Mouse (Mus musculus) stomach, postnatal 0 days (tissue): ENCODE results near the gene Zscan22. TPM values are rescaled to one million over a fixed set of nuclear protein-coding genes. Genes with fewer than 3 reads are reported as not detected.
A peak's percentile ranks its signal among the peaks of the same experiment; 100 is the strongest.

Experiments used
- ATAC-seq: fragments of 200-750 bp; cut with Nextera tagmentation; 2 replicates; pipeline ENCODE4 v1.8.0; 2017; ENCODE audit not compliant: low FRiP score, low TSS enrichment
- DNase-seq: peaks from one replicate; pipeline ENCODE4 v3.0.0-alpha.2; 2016; ENCODE audit warnings: low spot score
- H3K27ac ChIP-seq: fragments of 300-500 bp; sonication (generic); replicated peaks from 2 replicates; pipeline ENCODE4 v1.5.1; 2014; ENCODE audit warnings: mild to moderate bottlenecking, control low read depth
- H3K27me3 ChIP-seq: fragments of 300-500 bp; sonication (generic); 2 replicates; pipeline ENCODE4 v1.6.1; 2014; ENCODE audit warnings: low read length; ENCODE audit not compliant: control insufficient read depth, insufficient read depth
- H3K36me3 ChIP-seq: fragments of 300-500 bp; sonication (generic); 2 replicates; pipeline ENCODE4 v1.6.1; 2014; ENCODE audit warnings: low read length, mixed read lengths; ENCODE audit not compliant: control insufficient read depth, insufficient read depth
- H3K4me1 ChIP-seq: fragments of 300-500 bp; sonication (generic); replicated peaks from 2 replicates; pipeline ENCODE4 v1.6.1; 2014; ENCODE audit warnings: antibody characterized with exemption; ENCODE audit not compliant: control insufficient read depth, insufficient read depth
- H3K4me2 ChIP-seq: fragments of 300-500 bp; sonication (generic); replicated peaks from 2 replicates; pipeline ENCODE4 v1.6.1; 2014; ENCODE audit warnings: low read depth, mild to moderate bottlenecking, control low read depth, moderate library complexity
- H3K4me3 ChIP-seq: fragments of 300-500 bp; sonication (generic); 2 replicates; pipeline ENCODE4 v1.5.1; 2014; ENCODE audit warnings: low read depth, low read length, control low read depth
- H3K9ac ChIP-seq: fragments of 300-500 bp; sonication (generic); 2 replicates; pipeline ENCODE4 v1.6.1; 2014; ENCODE audit warnings: mild to moderate bottlenecking, low read length, control low read depth, mixed read lengths
- H3K9me3 ChIP-seq: fragments of 300-500 bp; sonication (generic); 2 replicates; pipeline ENCODE4 v1.6.1; 2016; ENCODE audit warnings: low read length; ENCODE audit not compliant: control insufficient read depth
- CTCF ChIP-seq: IDR thresholded peaks from 2 replicates; pipeline ENCODE4 v1.5.1; 2016; ENCODE audit warnings: antibody characterized with exemption, low read depth, mild to moderate bottlenecking, moderate library complexity
- EP300 ChIP-seq: optimal IDR thresholded peaks from 2 replicates; pipeline ENCODE3; 2016; ENCODE audit warnings: antibody characterized with exemption
- WGBS: fragments of 180-500 bp; shearing (Covaris S2); extraction: QIAGEN DNeasy Blood & Tissue Kit; methylation state at CpG from one replicate; pipeline ENCODE4 v1.1.7; 2014; 5-methylcytosine and 5-hydroxymethylcytosine counted together
- polyA plus RNA-seq: library from polyadenylated mRNA; unstranded; fragments of >200 nt; fragmentation: Nextera tagmentation; extraction: Ambion mirVana; gene quantifications from 2 replicates; pipeline ENCODE4 v1.2.1, GENCODE M21; 2015

Gene Zscan22
- polyA plus RNA-seq, 1 experiment from 2014 or later, result 5.1 TPM

DNA sequence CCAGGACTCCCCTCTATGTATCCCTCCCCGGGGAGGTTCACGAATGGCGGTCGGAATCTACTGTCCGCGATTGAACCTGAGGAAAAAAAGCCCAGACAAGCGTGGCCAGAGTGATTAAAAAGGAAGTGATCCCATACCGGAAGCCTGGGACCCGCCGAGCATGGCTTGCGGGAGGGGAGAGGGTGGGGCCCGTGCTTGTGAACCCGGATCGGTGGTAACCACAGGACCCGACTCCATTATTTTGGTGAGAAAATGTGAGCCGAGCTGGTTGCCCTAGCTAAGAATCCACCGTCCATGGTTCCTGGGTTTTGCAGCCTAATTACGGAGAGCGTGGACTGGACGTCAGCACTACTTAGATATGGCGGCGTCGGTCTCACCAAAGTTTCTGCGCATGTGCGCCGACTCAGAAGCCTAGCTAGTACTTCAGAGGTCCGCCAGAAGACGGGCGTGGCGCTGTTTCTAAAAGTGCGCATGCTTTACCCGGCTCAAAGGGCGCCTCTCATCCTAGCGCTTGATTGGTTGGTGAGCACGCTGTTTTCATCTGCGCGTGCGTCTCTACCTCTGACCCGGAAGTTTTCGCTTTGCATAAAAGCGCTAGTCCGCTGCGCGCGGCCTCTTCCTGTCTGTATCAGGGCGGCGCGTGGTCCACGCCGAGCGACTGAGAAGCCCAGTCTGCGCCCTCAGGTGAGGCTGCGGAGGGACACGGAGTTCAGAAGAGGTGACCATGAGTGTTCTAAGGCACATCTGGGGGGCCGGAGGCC is 24.3 kb downstream of the Zscan22 start, which contains the start of gene Rps5:
Rps5 (plus strand) TSS at position 586 of the 761 bp plus-strand sequence.
- under 1% methylated on average over 55 of the region's 55 CpGs for WGBS
- H3K4me1 ChIP-seq, result peaks cover 4% of the 10 kb centered on the region; the same call in 1 of the 2 replicates

GRCm38 (mm10) chr7:12922729-12923128 is 25.1 kb downstream of the Zscan22 start:
- 3% methylated on average over 8 of the region's 8 CpGs for WGBS
- Histone ChIP-seq H3K4me2 (peak overlapping the region; percentile 73), H3K9ac (peak overlapping the region; percentile 75), H3K36me3 (peaks cover 19% of the 10 kb centered on the region), H3K27me3 (no peaks in the 10 kb centered on the region), H3K4me1 (peaks cover 4% of the 10 kb centered on the region; the same call in 1 of the 2 replicates), H3K4me3 (peak overlapping the region; percentile 70), H3K9me3 (no peaks in the 10 kb centered on the region), H3K27ac (no peak overlapping the region)
- no peak for DNase-seq
- no peak for TF ChIP-seq EP300
- TF ChIP-seq CTCF, result no peak
- ATAC-seq, result no peak

More for the DNA sequence above, 24.3 kb downstream of the Zscan22 start, which contains the start of gene Rps5:
- DNase-seq (peak; percentile 98), ATAC-seq (peak; percentile 98)
- Histone ChIP-seq H3K27me3 (no peaks in the 10 kb centered on the region), H3K9ac (peak within 1 kb of the TSS; percentile 80), H3K9me3 (no peaks in the 10 kb centered on the region), H3K4me3 (peak within 1 kb of the TSS; percentile 70), H3K27ac (peak within 1 kb of the TSS; percentile 97), H3K36me3 (peaks cover 19% of the 10 kb centered on the region), H3K4me2 (peak within 1 kb of the TSS; percentile 97)
- no peak for TF ChIP-seq EP300
- peak; percentile 86 for TF ChIP-seq CTCF

- Histone ChIP-seq H3K4me3 (no peak overlapping the region), H3K27ac (peak overlapping the region; percentile 30), H3K4me2 (no peak overlapping the region), H3K9ac (no peak overlapping the region), H3K4me1 (peaks cover 4% of the 10 kb centered on the region; the same call in 1 of the 2 replicates), H3K9me3 (no peaks in the 10 kb centered on the region), H3K27me3 (no peaks in the 10 kb centered on the region), H3K36me3 (peaks cover 19% of the 10 kb centered on the region)
- WGBS, result 76% methylated on average over 7 of the region's 7 CpGs
- ATAC-seq, result no peak
- DNase-seq, result no peak
- no peak for TF ChIP-seq EP300
- TF ChIP-seq CTCF, result no peak
Observed at GRCm38 (mm10) chr7:12926316-12926715, 28.7 kb downstream of the Zscan22 start.

GRCm38 (mm10) chr7:12927191-12927680 is 29.6 kb downstream of the Zscan22 start, which contains the start of gene Rnf225:
Gene Rnf225, plus strand, starts transcription at chr7:12927416.
- H3K27me3 ChIP-seq, result no peaks in the 10 kb centered on the region
- H3K4me2 ChIP-seq, result peak within 1 kb of the TSS; percentile 58
- H3K4me1 ChIP-seq, result peaks cover 4% of the 10 kb centered on the region; the same call in 1 of the 2 replicates
- DNase-seq (peak; percentile 88), ATAC-seq (peak; percentile 86)
- H3K9me3 ChIP-seq, result no peaks in the 10 kb centered on the region
- peak within 1 kb of the TSS; percentile 36 for H3K4me3 ChIP-seq
- peak within 1 kb of the TSS; percentile 30 for H3K27ac ChIP-seq
- TF ChIP-seq EP300 (no peak), CTCF (no peak)
- peaks cover 19% of the 10 kb centered on the region for H3K36me3 ChIP-seq
- H3K9ac ChIP-seq, result peak within 1 kb of the TSS; percentile 47
- WGBS, result 24% methylated on average over 8 of the region's 8 CpGs

- H3K4me2 ChIP-seq, result peak overlapping the region; percentile 58
- WGBS, result 4% methylated on average over 62 of the region's 65 CpGs
Observed at GRCm38 (mm10) chr7:12927693-12928589, 30.3 kb downstream of the Zscan22 start.

More at GRCm38 (mm10) chr7:12927693-12928589, 30.3 kb downstream of the Zscan22 start:
- peak overlapping the region; percentile 47 for H3K9ac ChIP-seq
- H3K9me3 ChIP-seq, result no peaks in the 10 kb centered on the region
- TF ChIP-seq CTCF, result no peak
- TF ChIP-seq EP300, result no peak
- no peak overlapping the region for H3K27ac ChIP-seq
- no peaks in the 10 kb centered on the region for H3K27me3 ChIP-seq
- peaks cover 19% of the 10 kb centered on the region for H3K36me3 ChIP-seq
- H3K4me3 ChIP-seq, result peak overlapping the region; percentile 36
- H3K4me1 ChIP-seq, result peaks cover 3% of the 10 kb centered on the region; the same call in 1 of the 2 replicates
- ATAC-seq, result peak; percentile 44
- peak; percentile 45 for DNase-seq
